Mouse (Mus musculus) left cerebral cortex, adult 11 months (tissue): Measurements from ENCODE around the gene Prox2.

Source experiments
- DNase-seq: peaks from one replicate; pipeline ENCODE4 v3.0.0; 2022; ENCODE audit warnings: low spot score

The Prox2 gene

GRCm38 (mm10) chr12:85129426-85129978, 18.9 kb upstream of the Prox2 start:
- DNase-seq, result no peak

GRCm38 (mm10) chr12:85126986-85127603, 16.5 kb upstream of the Prox2 start:
- no peak for DNase-seq

GRCm38 (mm10) chr12:85124751-85125150, 14.2 kb upstream of the Prox2 start:
- DNase-seq, result no peak

DNA sequence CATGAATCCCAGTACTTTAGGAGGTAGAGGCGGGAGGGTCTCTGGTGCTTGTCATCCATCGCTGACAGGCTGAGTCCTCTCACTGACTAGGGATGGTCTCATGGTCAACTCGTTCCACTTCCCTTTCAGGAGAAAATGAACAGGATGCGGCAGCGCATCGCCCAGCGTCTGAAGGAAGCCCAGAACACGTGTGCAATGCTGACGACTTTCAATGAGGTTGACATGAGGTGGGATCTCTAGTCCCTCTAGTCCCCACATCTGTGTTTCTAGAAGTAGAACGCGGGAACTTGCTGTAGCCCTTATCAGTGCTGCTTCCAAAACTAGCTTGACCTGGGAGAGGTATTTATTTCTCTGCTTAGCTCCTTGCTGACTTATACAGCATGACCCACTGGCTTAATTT, 13.1 kb upstream of the Prox2 start:
- DNase-seq, result no peak

- no peak for DNase-seq
These were observed 12.6 kb upstream of the Prox2 start for GRCm38 (mm10) chr12:85123108-85123530.

DNA sequence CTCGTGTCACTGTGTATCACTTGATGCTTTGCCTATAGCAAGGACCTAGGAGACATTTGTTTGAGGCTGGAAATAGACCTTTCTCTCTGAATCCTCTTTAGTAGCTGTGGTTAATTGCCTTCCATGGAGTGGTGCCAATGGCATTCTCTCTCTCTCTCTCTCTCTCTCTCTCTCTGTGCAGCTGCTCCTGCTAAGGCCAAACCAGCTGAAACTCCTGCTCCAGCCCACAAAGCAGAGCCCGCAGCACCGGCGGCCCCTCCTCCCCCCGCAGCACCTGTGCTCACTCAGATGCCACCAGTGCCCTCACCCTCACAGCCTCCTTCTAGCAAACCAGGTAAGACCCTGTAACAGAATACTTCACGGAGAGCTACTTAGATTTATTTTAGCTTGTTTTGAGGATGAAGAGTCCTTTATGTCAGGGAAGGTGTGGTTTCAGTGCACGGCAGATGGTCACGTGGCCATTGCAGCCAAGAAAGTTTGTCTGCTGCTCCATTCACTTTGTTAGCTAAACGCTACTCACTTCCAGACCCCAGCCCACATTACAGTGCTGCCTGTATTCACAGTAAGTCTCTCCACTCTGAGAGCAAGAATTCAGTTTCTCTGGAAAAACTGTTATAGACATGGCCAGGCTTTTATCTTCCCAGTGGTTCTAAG, 11.4 kb upstream of the Prox2 start:
- no peak for DNase-seq

GRCm38 (mm10) chr12:85115678-85116077, 5.1 kb upstream of the Prox2 start:
- DNase-seq, result no peak

GRCm38 (mm10) chr12:85113917-85114316, 3.4 kb upstream of the Prox2 start:
- no peak for DNase-seq

GRCm38 (mm10) chr12:85113337-85113736, 2.8 kb upstream of the Prox2 start:
- no peak for DNase-seq

GRCm38 (mm10) chr12:85112550-85113251, 2.1 kb upstream of the Prox2 start:
- DNase-seq, result no peak

DNA sequence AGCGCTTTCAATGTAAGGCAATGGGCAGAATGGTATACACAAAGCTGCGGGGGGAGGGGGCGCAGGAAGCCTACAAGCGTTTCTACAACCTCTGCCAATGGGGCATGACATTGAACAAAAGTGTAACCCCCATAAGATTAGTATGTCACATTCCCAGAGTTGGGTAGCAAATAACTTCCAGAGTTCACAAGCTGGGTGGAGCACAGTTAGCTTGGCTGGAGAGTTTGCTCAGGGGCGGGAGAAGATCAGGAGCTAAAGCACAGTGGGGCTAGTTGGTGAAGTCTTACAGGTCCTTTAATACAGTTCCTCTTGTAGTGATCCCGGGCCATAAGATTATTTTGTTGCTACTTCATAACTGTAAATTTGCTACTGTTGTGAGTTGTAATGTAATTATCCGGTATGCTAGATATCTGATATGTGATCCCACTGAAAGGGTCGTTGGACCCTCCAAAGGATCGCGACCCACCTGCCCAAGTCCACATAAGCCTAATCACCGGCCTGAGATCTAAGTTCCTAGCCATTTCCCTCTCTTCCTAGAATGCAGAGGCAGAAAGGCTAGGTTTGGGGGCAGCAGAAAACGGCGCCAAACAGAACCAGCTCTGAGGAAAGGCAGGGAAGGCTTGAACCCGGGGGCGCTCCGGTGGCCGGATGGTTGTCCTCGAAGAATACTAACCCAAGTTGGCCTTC, 405 bp downstream of the Prox2 start:
- no peak for DNase-seq

DNA sequence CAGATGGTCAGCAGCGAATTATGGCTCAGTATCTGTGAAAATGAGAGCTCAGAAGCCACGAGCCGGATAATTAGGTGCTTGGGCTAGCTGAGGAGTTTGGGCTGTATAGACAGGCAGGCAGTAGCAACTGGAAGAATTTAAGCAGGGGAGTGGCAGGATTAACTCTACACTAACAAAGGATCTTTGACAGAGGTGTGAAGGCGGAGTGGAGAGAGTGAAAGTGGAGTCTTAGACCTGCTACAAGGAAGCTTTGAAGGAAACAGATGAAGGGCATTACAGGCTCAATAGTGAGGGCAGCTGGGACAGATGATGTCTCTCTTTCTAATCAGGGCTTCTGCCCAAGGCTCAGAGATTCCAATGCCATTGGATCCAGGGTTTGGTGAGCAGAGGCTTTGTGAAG, 1.1 kb downstream of the Prox2 start:
- DNase-seq, result no peak

DNA sequence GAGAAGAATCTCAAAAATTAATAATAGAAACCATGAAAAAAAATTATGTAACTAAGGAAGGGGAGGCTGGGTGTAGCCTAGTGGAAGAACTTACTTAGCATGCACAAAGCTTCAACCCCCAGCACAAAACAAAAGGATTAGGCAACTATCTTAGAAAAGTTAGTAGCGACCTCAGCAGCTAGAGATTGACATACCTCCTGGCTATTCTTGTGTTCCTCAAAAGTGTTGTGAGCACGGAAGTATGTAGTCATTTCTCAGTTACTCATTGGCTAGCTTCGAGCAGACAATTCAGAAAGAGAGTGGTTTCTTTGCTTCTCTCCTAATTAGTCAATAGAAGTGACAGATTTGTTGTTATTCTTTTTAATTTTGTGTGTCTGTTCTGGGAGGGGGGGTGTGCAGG, 1.9 kb downstream of the Prox2 start:
- no peak for DNase-seq

GRCm38 (mm10) chr12:85106292-85106691, 4.3 kb downstream of the Prox2 start:
- no peak for DNase-seq

GRCm38 (mm10) chr12:85104789-85105188, 5.8 kb downstream of the Prox2 start:
- DNase-seq, result no peak

GRCm38 (mm10) chr12:85103096-85103495, 7.5 kb downstream of the Prox2 start:
- DNase-seq, result no peak

- DNase-seq, result no peak
These were observed 8.9 kb downstream of the Prox2 start for GRCm38 (mm10) chr12:85101521-85102106.

DNA sequence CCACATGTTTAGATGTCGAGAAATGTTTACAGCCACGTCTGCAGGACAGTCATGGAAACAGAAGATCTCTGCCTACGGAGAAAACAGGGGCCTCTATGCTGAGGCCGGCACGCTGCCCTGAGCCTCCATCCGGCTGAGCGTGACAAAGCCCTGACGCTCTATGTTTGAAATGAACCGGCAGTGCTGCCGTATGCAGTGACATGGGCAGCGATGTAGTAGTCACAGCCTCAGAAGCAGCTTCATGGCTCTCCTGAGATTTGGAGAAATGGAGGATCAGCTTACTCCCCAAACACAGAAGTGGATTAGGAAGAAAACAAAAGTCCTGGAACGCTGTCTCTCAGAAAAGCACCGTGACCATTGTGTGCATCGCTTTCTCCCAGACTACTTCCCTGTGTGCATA, 9.6 kb downstream of the Prox2 start:
- no peak for DNase-seq

DNA sequence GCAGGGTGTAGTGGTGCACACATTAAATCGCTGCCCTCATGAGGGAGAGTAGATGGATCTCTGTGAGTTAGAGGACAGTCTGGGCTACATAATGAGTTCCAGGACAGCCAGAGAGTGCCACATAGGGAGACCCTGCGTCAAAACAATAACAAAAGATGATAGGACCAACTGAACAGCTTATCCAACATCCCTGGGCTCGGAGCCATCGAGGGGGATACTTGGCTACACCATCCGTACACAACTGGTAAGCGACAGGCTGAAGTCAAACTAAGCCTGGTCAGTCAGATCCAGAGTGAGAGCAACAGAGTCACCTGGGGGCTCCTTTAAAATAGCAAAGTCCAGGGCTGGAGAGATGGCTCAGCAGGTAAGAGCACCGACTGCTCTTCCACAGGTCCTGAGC, 14.7 kb downstream of the Prox2 start:
- DNase-seq, result no peak

- DNase-seq, result no peak
These were observed 15.4 kb downstream of the Prox2 start for GRCm38 (mm10) chr12:85095146-85095545.

DNA sequence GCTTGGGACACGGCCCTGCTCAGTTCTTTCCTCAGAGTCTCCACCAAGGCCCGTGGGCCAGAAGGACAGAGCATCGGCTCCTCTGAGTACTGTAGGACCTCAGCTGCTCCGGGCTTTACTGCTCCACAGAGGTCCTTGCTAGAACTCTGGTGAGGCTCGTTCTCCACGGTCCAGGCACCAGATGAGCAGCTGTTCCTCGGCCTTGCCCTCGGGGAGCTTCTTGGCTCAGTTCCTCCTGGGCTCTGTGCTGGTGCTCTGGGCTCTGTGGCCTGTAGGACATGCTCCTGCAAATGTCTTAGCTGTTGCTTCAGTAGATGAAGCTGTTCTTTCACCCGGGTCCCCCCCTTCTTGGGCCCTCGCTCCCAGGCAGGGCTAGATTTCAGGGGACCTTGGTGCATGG, 15.9 kb downstream of the Prox2 start:
- DNase-seq, result no peak

- no peak for DNase-seq
These were observed 16.5 kb downstream of the Prox2 start for GRCm38 (mm10) chr12:85094010-85094409.
